Mouse (Mus musculus) G1E (cell line): ENCODE measurements at regions not wholly inside any gene's neighbourhood (a gene's known extent, or its start where the extent isn't known, plus 50 kb on each side); places are given as distances from the start of the nearest gene placed in this dataset.
"Not testable (repeated sequence)": the region's sequence is repeated elsewhere in the genome, so short reads cannot be mapped to it uniquely, and the experiment has no call there.

ENCODE experiments used
- ATAC-seq: 2 replicates; pipeline ENCODE4 v1.8.0; 2016; ENCODE audit warnings: mild to moderate bottlenecking; ENCODE audit not compliant: insufficient number of reproducible peaks, poor library complexity, low FRiP score, severe bottlenecking; ENCODE audit errors: extremely low read depth
- DNase-seq: peaks from one replicate; pipeline ENCODE4 v3.0.0; 2012; ENCODE audit warnings: low spot score
- H3K27me3 ChIP-seq: 2 replicates; pipeline ENCODE4 v1.6.1; 2012; ENCODE audit warnings: mild to moderate bottlenecking, low read length, inconsistent platforms; ENCODE audit not compliant: insufficient read depth
- H3K36me3 ChIP-seq: replicated peaks from 2 replicates; pipeline ENCODE3; 2012; ENCODE audit warnings: mild to moderate bottlenecking, inconsistent platforms
- H3K4me1 ChIP-seq: 2 replicates; pipeline ENCODE4 v1.6.1; 2012; ENCODE audit warnings: low read depth, low read length, inconsistent platforms, mixed read lengths; ENCODE audit not compliant: insufficient read depth
- H3K4me3 ChIP-seq: 2 replicates; pipeline ENCODE4 v1.5.1; 2012; ENCODE audit warnings: low read depth, mild to moderate bottlenecking, inconsistent platforms, low read length, moderate library complexity, mixed read lengths
- H3K9me3 ChIP-seq: replicated peaks from 2 replicates; pipeline ENCODE4 v1.6.1; 2012; ENCODE audit warnings: inconsistent platforms
- CTCF ChIP-seq: IDR thresholded peaks from 2 replicates; pipeline ENCODE4 v1.5.1; 2012; ENCODE audit warnings: low read depth, low read length, inconsistent platforms, mixed read lengths
- GATA1 ChIP-seq: IDR thresholded peaks from 2 replicates; pipeline ENCODE4 v1.6.1; 2012; ENCODE audit warnings: borderline replicate concordance, low read length, inconsistent platforms, mixed read lengths
- GATA2 ChIP-seq: IDR thresholded peaks from 2 replicates; pipeline ENCODE4 v1.6.1; 2012; ENCODE audit warnings: low read depth, low read length, inconsistent platforms, borderline replicate concordance
- POLR2AphosphoS5 ChIP-seq: IDR thresholded peaks from 2 replicates; pipeline ENCODE4 v1.6.1; 2012; ENCODE audit warnings: low read depth, low read length, inconsistent platforms; ENCODE audit not compliant: insufficient replicate concordance
- TAL1 ChIP-seq: conservative IDR thresholded peaks from 2 replicates; pipeline ENCODE4 v1.6.1; 2012; ENCODE audit warnings: low read depth, low read length, inconsistent platforms, mixed read lengths

DNA sequence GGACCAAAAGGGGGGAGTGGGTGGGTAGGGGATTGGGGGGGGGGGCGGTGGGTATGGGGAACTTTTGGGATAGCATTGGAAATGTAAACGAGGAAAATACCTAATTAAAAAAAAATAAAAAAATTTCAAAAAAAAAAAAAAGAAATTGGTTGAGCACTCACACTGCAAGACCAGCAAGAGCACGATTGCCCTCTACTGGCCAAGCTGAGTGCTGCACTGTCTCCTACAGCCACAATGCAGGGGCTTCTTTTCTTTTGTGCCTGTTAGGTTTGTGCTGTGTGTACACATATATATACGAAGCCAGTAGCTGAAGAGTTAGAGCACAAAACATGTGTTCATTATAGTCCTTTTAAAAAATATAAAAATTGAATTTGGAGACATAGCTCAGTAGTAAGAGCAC lies 55.6 kb downstream of the Mup20 start:
- no peaks in the 10 kb centered on the region for H3K36me3 ChIP-seq
- H3K27me3 ChIP-seq, result no peaks in the 10 kb centered on the region
- no peak for ATAC-seq
- no peak overlapping the region for H3K4me3 ChIP-seq
- no peak for TF ChIP-seq GATA1
- TF ChIP-seq POLR2AphosphoS5, result no peak
- TF ChIP-seq GATA2, result no peak
- no peak for TF ChIP-seq TAL1
- TF ChIP-seq CTCF, result no peak
- no peaks in the 10 kb centered on the region for H3K4me1 ChIP-seq
- DNase-seq, result no peak
- H3K9me3 ChIP-seq, result no peaks in the 10 kb centered on the region

DNA sequence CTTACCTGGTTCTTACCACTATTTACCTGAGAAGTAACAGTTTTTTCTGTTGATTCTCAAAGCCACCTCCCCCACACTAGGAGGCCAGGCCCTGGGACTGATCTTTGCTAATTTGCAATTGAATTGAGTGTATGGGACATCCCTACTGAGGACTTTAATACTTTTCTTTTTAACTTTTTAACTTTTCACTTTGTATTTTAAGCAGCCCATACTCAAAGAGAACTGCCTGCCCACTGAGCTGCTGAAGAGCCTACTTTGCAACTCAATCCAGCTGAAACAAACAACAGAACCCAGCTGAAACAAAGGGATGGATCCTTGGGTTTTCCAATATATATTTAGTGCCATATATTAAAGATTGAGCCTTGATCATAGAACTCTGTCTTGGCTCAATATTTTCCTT lies 64.0 kb downstream of the Mup20 start:
- not testable (repeated sequence) for H3K4me3 ChIP-seq, ATAC-seq
- H3K9me3 ChIP-seq, result peaks cover 14% of the 10 kb centered on the region

GRCm38 (mm10) chr4:61976159-61976558 lies 77.8 kb downstream of the Mup20 start:
- TF ChIP-seq POLR2AphosphoS5 (no peak), TAL1 (no peak)
- Histone ChIP-seq H3K36me3 (no peaks in the 10 kb centered on the region), H3K4me3 (no peak overlapping the region), H3K4me1 (no peaks in the 10 kb centered on the region), H3K27me3 (no peaks in the 10 kb centered on the region), H3K9me3 (peaks cover 30% of the 10 kb centered on the region)
- DNase-seq (no peak), ATAC-seq (no peak)

More for the DNA sequence above, 64.0 kb downstream of the Mup20 start:
- not testable (repeated sequence) for H3K36me3 ChIP-seq, DNase-seq, H3K4me1 ChIP-seq, H3K27me3 ChIP-seq

- Histone ChIP-seq H3K9me3 (peaks cover 29% of the 10 kb centered on the region), H3K4me3 (no peak overlapping the region), H3K27me3 (no peaks in the 10 kb centered on the region), H3K4me1 (no peaks in the 10 kb centered on the region), H3K36me3 (no peaks in the 10 kb centered on the region)
- ATAC-seq (peak; percentile 40; the same call in 1 of the 2 replicates), DNase-seq (no peak)
- TF ChIP-seq GATA2, result no peak
- peak; percentile 50 for TF ChIP-seq CTCF
- no peak for TF ChIP-seq TAL1
- no peak for TF ChIP-seq GATA1
These were observed 80.7 kb downstream of the Mup20 start for GRCm38 (mm10) chr4:61973236-61973635.

DNA sequence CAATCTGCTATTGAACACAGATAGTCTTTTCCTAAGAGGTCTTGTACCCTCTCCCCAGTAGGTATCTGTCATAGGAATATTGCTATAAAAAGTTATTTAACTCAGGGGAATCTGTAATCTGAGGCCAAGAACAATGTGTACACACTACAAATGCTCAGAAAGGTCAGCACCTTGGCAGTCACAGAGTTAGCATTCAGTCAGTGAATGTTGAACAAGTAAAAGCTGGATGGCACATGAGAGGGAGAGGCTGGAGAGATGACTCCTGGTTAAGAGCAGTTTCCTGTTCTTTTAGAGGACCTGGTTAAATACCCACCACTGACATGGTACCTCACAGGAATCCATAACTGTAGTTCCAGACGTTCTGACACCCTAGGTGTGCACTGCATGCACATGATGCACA lies 84.3 kb downstream of the Mup20 start:
- Histone ChIP-seq H3K9me3 (peaks cover 11% of the 10 kb centered on the region), H3K36me3 (no peaks in the 10 kb centered on the region), H3K4me1 (no peaks in the 10 kb centered on the region), H3K27me3 (no peaks in the 10 kb centered on the region), H3K4me3 (no peak overlapping the region)
- no peak for TF ChIP-seq GATA1
- no peak for TF ChIP-seq CTCF
- no peak for TF ChIP-seq TAL1
- no peak for TF ChIP-seq GATA2
- TF ChIP-seq POLR2AphosphoS5, result no peak
- no peak for ATAC-seq
- no peak for DNase-seq

GRCm38 (mm10) chr4:61967674-61968073 lies 86.3 kb downstream of the Mup20 start:
- H3K27me3 ChIP-seq, H3K4me1 ChIP-seq, ATAC-seq, H3K9me3 ChIP-seq, DNase-seq, H3K4me3 ChIP-seq, H3K36me3 ChIP-seq: not testable (repeated sequence)

DNA sequence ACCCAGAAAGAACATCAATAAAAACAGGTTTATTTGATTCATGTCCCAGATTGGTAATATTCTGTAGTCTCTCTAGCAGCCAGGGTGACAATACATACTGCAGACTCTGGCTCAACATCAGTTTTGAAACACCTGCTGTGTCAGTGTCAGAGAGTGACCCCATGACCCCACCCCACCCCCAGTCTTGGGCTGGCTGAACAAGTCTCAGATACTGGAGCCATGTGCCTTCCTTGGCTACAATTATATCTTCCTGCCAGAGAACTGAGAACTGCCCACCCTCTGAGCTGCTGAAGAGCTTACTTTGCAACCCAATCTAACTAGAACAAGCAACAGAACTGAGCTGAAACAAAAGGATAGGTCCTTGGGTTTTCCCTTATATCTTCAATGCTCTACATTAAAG lies 91.6 kb downstream of the Mup20 start:
- no peaks in the 10 kb centered on the region for H3K4me1 ChIP-seq
- no peak for ATAC-seq
- H3K4me3 ChIP-seq, result no peak overlapping the region
- no peaks in the 10 kb centered on the region for H3K27me3 ChIP-seq
- H3K36me3 ChIP-seq, result no peaks in the 10 kb centered on the region
- TF ChIP-seq GATA1 (no peak), CTCF (no peak), POLR2AphosphoS5 (no peak), TAL1 (no peak), GATA2 (no peak)
- 0 out of 2 replicates have a peak, but pooled peaks cover 2% of the 10 kb centered on the region for H3K9me3 ChIP-seq
- DNase-seq, result no peak
